Mouse (Mus musculus) ES-CJ7 (cell line): Measurements from ENCODE around the gene Polr2b.

ENCODE experiments used
- DNase-seq: peaks from one replicate; pipeline ENCODE4 v3.0.0; 2011; ENCODE audit warnings: low read depth, low spot score

Polr2b gene

DNA sequence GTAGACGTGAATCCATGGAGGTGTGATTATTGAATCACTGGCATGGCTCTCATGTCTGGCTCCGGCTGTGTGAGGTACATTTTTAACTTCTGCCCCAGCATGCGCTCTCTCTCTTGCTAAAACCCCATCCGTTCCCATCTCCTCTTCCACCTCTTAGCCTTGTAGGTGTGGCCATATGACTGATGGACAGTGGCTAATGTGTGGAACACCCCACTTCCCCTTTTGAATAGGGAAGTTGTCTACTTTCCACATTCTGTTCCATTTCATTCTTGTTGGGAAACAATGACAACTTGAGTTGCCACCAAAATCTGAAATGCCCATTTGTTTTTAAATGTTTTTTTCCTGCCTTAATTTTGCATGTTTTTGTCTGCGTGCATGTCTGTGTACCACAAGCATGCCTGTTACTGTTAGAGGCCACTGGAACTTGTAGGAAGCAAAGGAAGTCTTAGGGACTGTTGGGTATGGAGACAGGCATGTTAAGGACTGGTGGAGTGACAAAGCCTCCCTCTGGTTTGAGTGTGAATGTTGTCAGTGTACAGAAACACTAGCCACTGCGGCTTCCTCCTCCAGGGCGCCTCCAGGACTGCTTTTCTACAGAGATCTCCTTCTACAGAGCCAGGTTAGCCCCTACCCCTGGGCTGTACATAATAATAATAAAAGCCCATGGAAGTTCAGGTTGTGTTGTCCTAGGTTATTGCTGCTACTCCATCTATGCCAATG is 17.0 kb upstream of the Polr2b start:
- DNase-seq: no peak

DNA sequence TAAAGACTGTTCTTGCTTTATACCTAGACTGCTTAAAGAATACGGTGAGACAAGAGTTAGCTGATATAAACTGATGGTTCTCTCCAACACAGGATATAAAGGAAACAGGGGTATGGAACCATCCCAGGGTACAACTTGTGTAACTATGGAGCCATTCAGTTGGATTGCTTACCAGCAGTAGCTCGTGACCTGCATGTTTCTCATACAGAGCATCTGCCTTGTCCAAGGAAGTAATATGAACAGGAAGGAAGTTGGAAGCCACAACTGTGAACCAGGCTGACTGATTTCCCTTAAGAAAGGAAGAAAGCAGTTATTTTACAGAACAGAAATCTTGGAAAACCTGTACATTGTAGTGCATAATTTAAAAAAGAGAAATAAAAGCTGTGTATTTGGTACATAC is 10.5 kb upstream of the Polr2b start:
- DNase-seq: no peak

DNA sequence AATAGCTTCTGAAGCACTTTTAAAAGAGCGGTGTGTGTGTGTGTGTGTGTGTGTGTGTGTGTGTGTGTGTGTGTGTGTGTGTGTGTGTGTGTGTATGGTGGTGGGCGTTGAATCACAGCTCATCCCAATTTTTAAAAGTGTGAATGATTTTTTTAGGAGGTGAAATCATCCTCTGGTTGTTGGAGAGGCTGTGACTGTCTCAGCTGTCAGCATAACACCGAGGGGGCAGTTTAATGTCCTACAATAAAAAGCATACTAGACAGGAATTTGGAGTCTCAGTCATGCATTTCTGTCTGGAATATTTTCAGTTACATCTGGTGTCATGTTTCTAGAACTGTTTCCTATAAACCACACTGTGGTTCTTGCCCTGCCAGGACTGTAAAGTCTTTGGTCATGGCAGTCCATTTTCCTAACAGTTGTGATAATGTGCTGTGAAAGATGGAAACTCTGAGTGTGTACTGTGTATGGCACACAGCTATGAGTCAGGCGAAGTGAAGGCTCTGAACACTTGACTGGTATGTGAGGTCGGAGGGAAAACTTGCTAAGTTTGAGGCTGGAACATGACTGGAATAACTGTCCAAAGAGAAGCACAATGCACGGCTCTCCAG is 8.5 kb upstream of the Polr2b start:
- no peak for DNase-seq

DNA sequence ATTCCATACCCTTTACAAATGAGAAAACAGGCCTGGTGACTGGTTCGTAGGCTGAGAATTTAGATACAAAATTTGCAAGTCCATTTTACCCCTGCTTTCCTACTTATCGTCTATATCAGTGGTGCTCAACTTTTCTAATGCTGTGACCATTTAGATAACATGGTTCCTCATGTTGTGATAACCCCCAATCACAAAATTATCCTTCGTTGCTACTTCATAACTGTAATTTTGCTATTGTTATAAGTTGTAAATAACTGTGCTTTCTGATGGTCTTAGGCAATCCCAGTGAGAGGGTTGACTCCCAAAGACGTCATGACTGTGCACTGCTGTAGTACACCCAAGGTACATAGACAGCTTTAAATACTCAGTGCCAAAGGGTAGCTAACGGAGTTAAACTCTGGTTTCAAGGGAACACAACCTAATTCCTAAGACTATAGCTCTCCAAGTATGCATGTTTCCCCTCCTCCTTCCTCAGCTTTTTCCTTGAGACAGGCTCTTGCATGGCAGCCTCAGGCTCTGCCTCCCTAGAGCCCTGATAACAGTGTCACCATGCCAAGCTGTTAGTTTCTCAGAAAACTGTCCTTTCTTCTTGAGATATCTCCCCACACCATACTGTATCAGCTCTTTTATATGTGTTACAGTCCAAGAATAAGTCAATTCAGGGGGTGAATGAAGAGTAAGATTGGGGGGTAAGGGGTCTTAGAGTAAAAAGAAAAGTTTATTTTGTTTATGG is 2.0 kb upstream of the Polr2b start:
- no peak for DNase-seq

DNA sequence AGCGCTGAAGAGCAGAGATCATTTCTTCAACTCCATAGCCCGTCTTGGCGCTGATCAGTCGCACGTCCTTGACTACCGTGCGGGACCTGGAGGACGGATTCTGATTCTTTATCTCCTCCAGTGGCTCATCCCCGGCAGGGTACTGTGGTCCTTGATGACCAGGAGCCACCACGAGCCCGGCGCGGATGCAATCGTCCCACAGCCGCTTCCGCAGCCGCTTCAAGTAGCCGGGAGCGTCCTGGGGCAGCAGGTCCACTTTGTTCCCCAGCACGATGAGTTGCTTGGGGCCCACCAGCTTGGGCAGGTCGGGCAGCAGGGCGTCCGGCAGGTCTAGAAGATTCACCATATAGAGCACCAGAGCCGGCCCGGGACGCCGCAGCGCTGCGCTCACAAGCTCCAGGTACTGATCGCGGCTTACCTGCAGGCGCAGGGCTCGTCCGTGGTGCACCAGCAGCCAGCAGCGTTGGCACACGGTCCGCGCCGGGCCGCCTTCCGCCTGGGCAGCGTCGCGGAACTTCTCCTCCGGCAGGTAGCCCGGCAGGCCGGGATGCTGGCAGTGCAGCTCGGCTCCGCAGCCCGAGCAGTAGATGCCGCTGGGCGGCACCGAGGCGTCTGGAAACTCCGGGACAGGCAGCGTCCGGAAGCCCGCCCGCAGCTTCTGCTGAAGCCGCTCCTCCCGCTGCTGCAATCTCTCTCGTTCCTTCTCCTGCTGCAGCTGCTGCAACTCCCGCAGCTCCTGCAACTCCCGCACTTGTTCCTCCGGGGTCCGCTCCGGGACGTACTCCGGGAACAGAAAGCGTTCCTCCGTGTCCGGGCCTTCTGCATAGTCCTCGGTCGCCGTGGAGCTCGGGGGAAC is 668 bp upstream of the Polr2b start:
- DNase-seq: peak; percentile 29

DNA sequence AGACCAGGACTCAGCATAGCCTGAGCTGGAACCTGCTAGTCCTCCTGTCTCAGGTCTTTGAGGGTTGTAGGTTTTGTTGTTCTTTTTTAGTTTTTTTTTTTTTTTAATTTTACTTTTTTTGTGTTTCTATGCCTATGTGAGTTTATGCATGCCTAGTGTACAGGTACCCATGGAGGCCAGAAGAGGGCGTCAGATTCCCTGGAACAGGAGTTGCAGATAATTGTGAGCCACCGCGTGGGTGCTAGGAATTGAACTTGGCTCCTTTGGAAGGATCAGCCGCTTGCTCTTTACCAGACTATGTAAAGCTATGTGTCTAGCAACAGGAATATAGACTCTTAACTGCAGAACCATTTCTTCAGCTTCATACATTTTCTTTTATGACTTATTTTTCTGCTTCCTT is 4.3 kb downstream of the Polr2b start:
- DNase-seq: peak; percentile 46

DNA sequence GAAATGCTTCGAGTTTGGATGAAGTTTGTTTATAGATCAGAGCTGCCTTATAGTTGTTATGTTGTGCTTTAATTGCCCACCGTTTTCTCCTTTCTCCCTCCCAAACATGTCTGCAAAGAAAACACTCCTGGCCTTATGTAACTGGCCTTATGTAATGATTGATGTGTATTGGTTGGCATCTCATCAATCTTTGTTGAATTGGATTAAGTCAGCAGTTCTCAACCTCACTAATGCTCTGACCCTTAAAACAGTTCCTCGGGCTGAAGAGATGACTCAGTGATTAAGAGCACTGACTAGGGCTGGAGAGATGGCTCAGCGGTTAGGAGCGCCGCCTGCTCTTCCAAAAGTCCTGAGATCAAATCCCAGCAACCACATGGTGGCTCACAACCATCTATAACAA is 5.0 kb downstream of the Polr2b start:
- no peak for DNase-seq

DNA sequence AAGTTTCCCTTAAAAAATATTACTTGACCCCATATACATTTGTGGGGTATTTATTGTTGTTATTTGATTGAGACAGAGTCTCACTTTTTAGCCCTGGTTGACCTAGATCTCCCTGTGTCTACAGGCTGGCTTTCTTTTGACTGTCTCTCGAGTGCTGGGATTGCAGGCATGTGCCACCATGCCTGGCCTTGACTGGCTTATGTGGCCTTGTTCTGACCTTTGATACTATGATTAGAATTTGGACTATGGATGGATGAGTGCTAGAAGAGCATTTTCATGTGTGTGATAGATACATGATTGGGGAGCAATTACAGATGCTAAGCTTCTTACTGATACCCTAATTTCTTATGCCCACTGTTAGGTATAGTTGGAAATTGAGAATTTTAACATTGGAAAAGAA is 15.0 kb downstream of the Polr2b start:
- DNase-seq: no peak

DNA sequence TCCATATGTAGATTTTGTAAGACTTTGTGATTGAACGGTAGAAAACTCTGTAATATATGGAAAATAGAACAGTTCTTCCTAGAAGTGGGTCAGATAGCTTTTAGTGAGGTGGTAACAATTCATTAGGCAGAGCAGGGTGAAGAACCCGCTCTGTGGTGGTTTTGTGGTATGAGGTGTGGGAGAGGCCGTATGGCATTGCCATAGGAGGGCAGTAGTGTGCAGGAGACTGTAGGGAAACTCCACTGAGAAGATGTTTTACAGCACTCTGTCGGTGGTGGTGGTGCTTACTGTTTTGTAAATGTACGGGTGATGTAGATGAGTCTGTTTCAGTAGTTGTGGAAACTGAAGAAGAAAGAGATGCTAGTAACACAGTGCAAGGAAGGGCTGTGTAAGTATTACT is 20.2 kb downstream of the Polr2b start:
- DNase-seq: peak; percentile 55

DNA sequence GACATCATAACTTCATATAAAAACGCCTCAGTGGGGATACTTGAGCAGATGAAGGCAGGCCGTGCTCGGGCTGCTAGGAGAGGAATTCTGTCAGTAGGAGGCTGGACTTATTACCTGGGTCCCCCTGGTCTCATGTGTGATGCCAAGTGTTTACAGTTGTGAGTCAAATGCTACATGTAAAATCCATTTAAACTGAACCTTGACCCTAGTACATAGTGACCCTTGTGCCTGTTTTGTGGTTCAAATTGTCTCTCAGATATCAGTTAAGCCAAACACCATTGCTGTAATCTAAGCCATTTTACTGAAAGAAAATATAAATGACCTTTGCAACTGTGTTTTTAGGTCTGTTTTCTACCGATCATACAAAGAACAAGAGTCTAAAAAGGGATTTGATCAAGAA is 30.1 kb downstream of the Polr2b start:
- no peak for DNase-seq

DNA sequence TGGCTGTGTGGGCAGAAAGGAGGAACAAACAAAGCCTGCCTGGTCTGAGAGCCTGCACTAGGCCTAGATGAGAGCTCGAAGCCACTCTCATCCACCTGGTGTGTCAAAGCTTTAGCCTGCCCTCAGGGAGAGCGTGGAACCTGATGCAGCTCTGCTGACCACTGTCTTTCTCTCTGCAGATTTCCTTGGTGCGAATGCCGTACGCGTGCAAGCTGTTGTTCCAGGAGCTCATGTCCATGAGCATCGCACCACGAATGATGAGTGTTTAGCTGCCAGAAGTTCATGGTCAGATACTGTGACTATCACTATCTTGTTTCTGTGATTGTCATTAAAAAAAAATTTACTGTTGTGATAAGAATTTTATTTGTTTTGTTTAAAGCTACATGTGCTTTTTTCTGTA is 39.0 kb downstream of the Polr2b start:
- no peak for DNase-seq

DNA sequence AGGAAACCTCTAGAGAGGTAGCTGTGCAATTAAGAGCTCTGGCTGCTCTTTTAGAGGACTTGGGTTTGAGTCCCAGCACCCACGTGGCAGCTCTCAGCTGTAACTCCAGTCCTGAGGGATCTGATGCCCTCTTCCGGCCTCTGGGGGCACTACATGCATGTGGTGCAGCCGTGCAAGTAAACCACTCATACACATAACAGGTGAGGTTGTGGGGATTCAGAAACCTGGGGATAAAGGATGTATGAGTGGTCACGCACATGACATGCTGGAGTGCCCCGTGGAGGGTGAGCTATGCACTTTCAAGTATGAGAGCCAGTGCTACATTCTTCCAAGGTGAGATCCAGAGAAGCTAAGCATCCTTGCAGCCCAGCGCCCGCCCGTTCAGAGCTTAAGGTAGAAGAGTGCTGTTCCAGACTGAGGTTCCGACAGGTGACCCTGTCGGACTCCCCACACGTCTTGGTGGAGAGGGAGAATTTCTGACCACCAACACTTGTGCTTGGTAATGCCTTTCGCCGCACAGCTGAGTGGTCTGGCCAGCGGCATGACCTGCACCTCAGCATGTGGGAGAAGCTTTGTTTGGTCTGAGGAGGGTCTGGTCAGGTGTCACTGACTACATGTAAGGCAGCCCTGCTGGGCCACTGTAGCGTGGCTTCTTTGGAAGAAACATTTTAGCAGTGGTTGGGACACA is 40.2 kb downstream of the Polr2b start:
- peak; percentile 84 for DNase-seq

DNA sequence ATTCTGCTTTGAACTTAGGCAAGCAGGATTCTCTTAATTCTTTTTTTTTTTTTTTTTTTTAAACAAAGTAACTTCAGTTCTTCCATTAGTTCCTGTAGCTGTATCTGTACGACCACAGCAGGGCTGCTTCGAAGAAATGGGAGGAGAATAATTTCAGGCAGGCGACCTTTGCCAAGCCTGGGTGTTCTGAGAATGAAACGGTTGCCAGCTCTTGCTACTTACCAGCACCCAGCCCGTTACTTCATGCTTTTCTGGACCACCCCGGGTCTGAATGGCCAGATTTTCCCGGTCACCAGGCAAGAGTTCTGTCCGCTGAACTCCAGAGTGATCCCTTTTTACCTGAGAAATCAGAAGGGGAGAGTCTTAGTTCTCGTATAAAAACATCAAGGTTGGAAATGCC is 41.7 kb downstream of the Polr2b start:
- no peak for DNase-seq

DNA sequence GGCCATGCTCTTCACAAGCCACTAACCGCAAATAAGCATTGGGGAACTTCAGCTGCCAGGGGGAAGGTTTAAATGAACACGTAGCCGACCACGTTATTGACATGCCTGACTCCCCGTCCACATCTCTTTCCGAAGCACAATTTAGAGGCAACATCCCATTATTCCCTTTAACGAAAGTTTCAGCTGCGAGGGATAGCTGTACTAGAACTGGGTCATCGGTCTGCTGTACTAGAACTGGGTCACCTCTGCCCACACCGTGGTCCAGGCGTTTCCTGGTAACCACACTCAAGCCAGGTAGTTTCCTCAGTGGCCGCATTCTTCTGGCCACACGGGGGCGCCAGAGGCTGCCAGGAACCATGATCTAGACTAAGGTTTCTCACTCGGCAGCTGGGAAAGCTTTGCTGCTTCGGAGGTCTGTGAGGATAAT is 44.4 kb downstream of the Polr2b start:
- DNase-seq: peak; percentile 80

DNA sequence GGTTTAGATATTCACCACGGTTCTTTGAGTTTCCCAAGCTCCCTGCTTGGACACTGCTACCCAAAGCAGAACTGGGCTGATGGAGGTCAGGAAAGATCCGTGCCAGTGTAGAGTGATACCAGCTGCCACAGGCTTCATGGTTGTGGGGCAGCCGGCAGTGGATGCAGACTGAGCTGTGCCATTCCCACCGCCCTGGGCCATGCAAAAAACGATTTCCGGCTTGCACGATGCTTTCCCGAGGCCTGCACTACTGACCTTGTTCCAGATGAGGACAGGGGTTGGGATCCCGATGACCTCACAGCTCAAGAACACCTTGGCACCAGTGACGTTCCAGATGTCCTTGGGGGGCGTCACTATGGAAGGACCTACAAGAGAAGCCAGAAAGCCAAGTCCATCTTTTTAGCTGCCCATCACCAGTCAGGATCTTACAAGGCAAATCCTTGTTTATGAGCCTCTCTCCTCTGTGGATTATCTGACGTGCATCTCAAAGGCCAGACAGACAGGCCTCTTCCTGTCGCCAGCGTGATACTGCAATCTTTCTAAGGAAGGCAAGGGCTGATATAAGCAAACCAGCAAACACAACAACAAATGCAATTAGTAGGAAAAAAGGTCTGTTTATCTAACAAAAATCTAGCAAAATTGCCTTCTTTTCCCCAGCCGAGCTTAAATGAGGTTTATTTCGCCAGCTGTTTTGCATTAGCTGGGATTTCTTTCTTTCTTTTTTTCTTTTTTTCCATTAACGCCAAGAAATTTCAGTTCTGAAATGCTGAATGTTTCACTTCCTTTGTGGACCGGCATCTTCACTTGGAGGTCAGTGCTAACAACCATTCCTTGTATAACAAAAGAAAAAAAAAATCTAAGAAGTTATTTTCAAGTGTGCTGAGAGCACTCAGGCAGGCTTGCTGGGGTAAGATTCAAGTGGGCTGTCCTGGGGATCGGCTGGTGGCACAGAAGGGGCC is 45.6 kb downstream of the Polr2b start:
- DNase-seq: no peak

DNA sequence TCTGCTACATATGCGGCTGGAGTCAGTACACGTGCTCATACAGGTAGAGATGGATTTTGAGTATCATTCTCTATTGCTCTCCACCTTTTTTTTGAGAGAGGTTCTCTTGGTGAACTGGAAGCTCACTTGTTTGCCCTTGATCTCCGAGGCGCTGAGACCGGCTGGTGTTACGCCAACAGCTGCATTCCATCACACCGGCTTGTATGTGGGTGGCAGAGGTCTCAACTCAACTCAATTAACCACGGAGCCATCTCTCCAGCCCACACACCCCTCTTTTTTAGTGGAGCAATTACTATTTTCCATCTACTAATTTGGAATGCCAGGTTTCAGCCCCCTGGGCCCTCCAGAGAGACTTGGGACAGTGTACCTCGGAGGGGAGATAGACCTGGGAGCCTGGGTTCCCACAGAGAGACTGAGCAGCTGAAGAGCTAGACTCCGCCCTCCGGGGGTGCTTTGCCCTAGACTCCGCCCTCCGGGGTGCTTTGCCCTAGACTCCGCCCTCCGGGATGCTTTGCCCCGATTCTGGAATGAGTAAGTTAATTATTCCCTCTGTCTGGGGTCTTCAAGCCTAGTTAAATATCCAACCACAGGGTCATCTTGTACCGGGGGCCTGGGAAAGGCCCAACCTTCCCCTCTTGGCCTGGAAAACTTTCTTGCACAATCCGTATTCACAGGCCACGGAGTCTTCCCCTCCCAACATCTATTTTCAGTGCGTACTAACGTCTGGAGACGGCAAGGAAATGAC is 47.6 kb downstream of the Polr2b start:
- peak; percentile 78 for DNase-seq

DNA sequence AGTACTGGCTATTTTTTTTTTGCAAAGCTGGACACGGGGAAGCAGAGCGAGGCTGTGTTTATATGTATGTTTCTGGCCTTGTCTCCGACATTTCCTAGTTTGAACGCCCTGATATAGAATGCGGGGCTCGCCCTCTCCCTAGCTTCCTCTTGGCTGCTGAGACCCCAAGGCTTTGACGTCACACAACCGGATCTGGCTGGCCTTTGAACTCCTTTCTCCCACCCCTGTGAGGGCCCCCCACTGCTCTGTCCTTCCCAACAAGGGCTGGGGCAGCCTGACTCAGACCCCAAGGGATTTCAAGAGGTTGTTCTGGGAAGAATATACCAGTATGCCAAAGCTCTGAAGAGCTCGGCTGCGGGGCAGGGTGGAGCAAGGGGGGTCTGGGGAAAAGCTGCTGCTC is 48.4 kb downstream of the Polr2b start:
- peak; percentile 66 for DNase-seq

DNA sequence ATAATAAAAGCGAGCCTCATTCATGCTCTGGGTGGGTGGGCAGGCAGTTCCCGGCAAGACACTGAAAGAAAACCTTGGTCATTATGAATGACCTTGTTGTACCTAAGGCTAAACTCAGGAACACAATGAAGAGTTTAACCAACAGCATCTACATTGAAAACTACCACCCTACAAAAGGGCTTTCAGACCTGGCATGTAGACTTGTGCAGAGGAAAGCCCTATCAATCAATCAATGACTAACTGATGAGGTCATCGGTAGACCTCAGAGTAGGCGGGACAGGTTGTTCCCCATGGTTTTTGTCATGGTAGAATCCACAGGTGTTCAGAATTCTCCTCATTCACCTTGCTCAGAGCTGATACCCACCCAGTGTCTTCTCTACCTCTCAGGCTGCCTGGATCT is 50.0 kb downstream of the Polr2b start:
- DNase-seq: peak; percentile 68

DNA sequence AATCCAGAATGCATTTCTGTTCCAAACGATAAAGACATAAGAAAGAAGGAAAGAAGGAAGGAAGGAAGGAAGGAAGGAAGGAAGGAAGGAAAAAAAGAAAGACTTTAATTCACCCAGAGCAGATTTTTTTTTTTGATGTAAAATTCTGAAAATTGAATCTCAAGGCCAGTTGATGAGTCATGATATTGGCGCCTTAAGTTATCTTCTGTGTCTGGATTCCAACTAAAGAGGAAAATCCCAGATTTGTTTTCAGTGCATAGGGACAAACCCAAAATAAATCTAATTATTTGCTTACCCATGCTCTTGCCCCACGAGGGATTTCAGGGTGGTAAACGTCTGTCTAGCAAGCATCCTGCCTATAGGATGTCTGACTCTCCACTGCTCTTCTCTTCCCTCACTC is 51.1 kb downstream of the Polr2b start:
- DNase-seq: no peak

DNA sequence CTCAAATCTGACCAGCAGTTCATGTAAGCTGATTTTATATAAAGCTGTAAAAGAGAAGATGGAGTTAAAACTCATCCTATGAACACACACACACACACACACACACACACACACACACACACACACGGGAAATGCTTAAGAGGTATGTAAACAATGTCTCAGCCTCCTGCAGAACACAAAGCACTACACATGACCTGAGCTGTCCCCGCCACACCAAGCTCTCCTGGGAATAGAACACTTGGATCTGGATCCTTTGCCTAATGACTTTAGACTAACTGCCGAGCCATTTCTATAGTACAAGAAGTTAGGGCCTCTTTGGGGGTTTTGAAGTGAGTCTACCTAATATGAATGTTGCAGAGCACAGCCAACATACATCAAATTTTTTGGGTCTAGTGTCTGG is 52.2 kb downstream of the Polr2b start:
- DNase-seq: no peak
